Comparison of ENCODE assay signal across 8 mouse cellular contexts in genomic region chr15:28024965-28025338, GRCm38 (mm10). TPM values are rescaled to one million over a fixed set of nuclear protein-coding genes. Genes with fewer than 3 reads are reported as not detected.
DNase-seq lines count a peak whose midpoint lies in the region; ATAC-seq and TF ChIP-seq lines count a peak whose summit lies in the region.

No protein-coding gene starts in this region.

- H3K9ac ChIP-seq in intestine, embryonic 16.5 days (ENCODE audit: low read depth, low read length) = peak overlapping the region; percentile 93
- H3K9ac ChIP-seq in liver, embryonic 13.5 days = peak overlapping the region; percentile 74
- peak overlapping the region; percentile 98 for H3K9ac ChIP-seq in neural tube, embryonic 12.5 days

- no peaks in the 10 kb centered on the region for H3K9me3 ChIP-seq in intestine, embryonic 16.5 days (ENCODE audit: control insufficient read depth, low read length)
- H3K9me3 ChIP-seq in liver, embryonic 13.5 days (replicated peaks) = no peaks in the 10 kb centered on the region
- H3K9me3 ChIP-seq in neural tube, embryonic 12.5 days = no peaks in the 10 kb centered on the region

- H3K27me3 ChIP-seq in intestine, embryonic 16.5 days (replicated peaks; ENCODE audit: control insufficient read depth, insufficient read depth, low read length) = no peaks in the 10 kb centered on the region
- peaks cover 69% of the 10 kb centered on the region for H3K27me3 ChIP-seq in liver, embryonic 13.5 days
- no peaks in the 10 kb centered on the region for H3K27me3 ChIP-seq in neural tube, embryonic 12.5 days (replicated peaks)

- H3K4me2 ChIP-seq in intestine, embryonic 16.5 days (ENCODE audit: low read depth, low read length) = peak overlapping the region; percentile 95
- H3K4me2 ChIP-seq in liver, embryonic 13.5 days = peak overlapping the region; percentile 74
- peak overlapping the region; percentile 92 for H3K4me2 ChIP-seq in neural tube, embryonic 12.5 days (replicated peaks)

- DNase-seq in heart, adult 11 months = peak; percentile 95
- no peak for DNase-seq in heart, postnatal 25 days (ENCODE audit: low spot score)
- DNase-seq in gastrocnemius, postnatal 25 days = peak; percentile 44
- DNase-seq in liver, embryonic 13.5 days = no peak
- peak; percentile 23 for DNase-seq in testis, postnatal 14 days (ENCODE audit: low spot score)

- peaks cover 8% of the 10 kb centered on the region for H3K4me1 ChIP-seq in cortical plate, adult 2 months (ENCODE audit: control insufficient read depth, insufficient read depth, low read length)
- H3K4me1 ChIP-seq in intestine, embryonic 16.5 days (ENCODE audit: control insufficient read depth, insufficient read depth, low read length) = peaks cover 33% of the 10 kb centered on the region
- peaks cover 34% of the 10 kb centered on the region for H3K4me1 ChIP-seq in liver, embryonic 13.5 days (replicated peaks)
- H3K4me1 ChIP-seq in neural tube, embryonic 12.5 days = peaks cover 35% of the 10 kb centered on the region

- no peaks in the 10 kb centered on the region for H3K36me3 ChIP-seq in intestine, embryonic 16.5 days (ENCODE audit: control insufficient read depth, insufficient read depth, low read length)
- H3K36me3 ChIP-seq in liver, embryonic 13.5 days = no peaks in the 10 kb centered on the region
- no peaks in the 10 kb centered on the region for H3K36me3 ChIP-seq in neural tube, embryonic 12.5 days

- ATAC-seq in intestine, embryonic 16.5 days = peak; percentile 16
- no peak for ATAC-seq in liver, embryonic 13.5 days (ENCODE audit: low read depth)
- ATAC-seq in neural tube, embryonic 12.5 days (ENCODE audit: low FRiP score, low read depth) = peak; percentile 46

- no peak for TF ChIP-seq POLR2A in cortical plate, adult 2 months (IDR thresholded peaks at IDR 0.05; ENCODE audit: extremely low read depth, insufficient read depth, low read length)

- peak overlapping the region; percentile 62 for H3K4me3 ChIP-seq in cortical plate, adult 2 months (ENCODE audit: insufficient read depth, low read length)
- peak overlapping the region; percentile 96 for H3K4me3 ChIP-seq in intestine, embryonic 16.5 days (ENCODE audit: low read length)
- H3K4me3 ChIP-seq in liver, embryonic 13.5 days (replicated peaks) = peak overlapping the region; percentile 65
- peak overlapping the region; percentile 97 for H3K4me3 ChIP-seq in neural tube, embryonic 12.5 days

- intact Hi-C loops in heart, postnatal 25 days (cut with DNase I) = loop anchor here (5.0 kb wide), 2 partner anchors 43 to 88 kb away; no protein-coding TSS in a partner anchor

- under 1% methylated on average over 54 of the region's 54 CpGs for WGBS in intestine, embryonic 16.5 days
- WGBS in liver, embryonic 13.5 days (ENCODE audit: insufficient replicate concordance) = under 1% methylated on average over 47 of the region's 54 CpGs
- under 1% methylated on average over 54 of the region's 54 CpGs for WGBS in neural tube, embryonic 12.5 days

- TF ChIP-seq CTCF in cortical plate, adult 2 months (IDR thresholded peaks at IDR 0.05; ENCODE audit: extremely low read depth, insufficient read depth, low read length) = no peak

- H3K27ac ChIP-seq in cortical plate, adult 2 months (ENCODE audit: insufficient read depth, low read length) = peak overlapping the region; percentile 39
- peak overlapping the region; percentile 97 for H3K27ac ChIP-seq in intestine, embryonic 16.5 days (ENCODE audit: low read length)
- peak overlapping the region; percentile 68; the same call in 1 of the 2 replicates for H3K27ac ChIP-seq in liver, embryonic 13.5 days
- H3K27ac ChIP-seq in neural tube, embryonic 12.5 days = peak overlapping the region; percentile 98

RNA-seq across cellular contexts. Expression of gene Trio, which starts 0.7 kb away (rescaled TPM):
- 10 to 100 TPM; 42.9 to 43.7 TPM for total RNA-seq in heart, postnatal 25 days (2021)
- 149 and 167 TPM in 2 replicates for polyA plus RNA-seq in cortical plate, adult 2 months (2012; rRNA removed)
- 10 to 100 TPM; 31.0 to 36.4 TPM for total RNA-seq in gastrocnemius, postnatal 25 days (2021)
- 12.2 and 13.4 TPM in 2 replicates for polyA plus RNA-seq in intestine, embryonic 16.5 days (2015; fragmentation: Nextera tagmentation; extraction: Ambion mirVana)
- 2.8 and 2.9 TPM in 2 replicates for polyA plus RNA-seq in liver, embryonic 13.5 days (2015; fragmentation: Nextera tagmentation; extraction: Ambion mirVana)
- polyA plus RNA-seq in neural tube, embryonic 12.5 days (2016; fragmentation: Nextera tagmentation; extraction: Ambion mirVana) = 38.1 and 38.6 TPM in 2 replicates

Comparison
In these comparisons a context has a peak if more than half of its experiments do, and no peak if none do; other contexts are left out.
1. DNase-seq: peak in heart, adult 11 months (single experiment), gastrocnemius, postnatal 25 days (single experiment) and testis, postnatal 14 days (single experiment); none in heart, postnatal 25 days (single experiment) and liver, embryonic 13.5 days (single experiment).
2. H3K27ac ChIP-seq: peak in every context shown above with its lines; median percentile 98 in neural tube, embryonic 12.5 days; 97 in intestine, embryonic 16.5 days; 68 in liver, embryonic 13.5 days; 39 in cortical plate, adult 2 months.
3. Peak in every context shown above with its lines, with median percentiles within 50 percentile points of each other: H3K4me3 ChIP-seq, H3K4me2 ChIP-seq and H3K9ac ChIP-seq.